Mouse (Mus musculus): ENCODE results near the gene Myh8. TPM values are rescaled to one million over a fixed set of nuclear protein-coding genes. Genes with fewer than 3 reads are reported as not detected.
A peak's percentile ranks its signal among the peaks of the same experiment; 100 is the strongest.

The Myh8 gene
- 21.7 and 39.3 TPM in 2 replicates for polyA plus RNA-seq (2012; rRNA removed)
- 49.0 and 74.2 TPM in 2 replicates for polyA plus RNA-seq (2014; fragmentation: Nextera tagmentation; extraction: Ambion mirVana)

DNA sequence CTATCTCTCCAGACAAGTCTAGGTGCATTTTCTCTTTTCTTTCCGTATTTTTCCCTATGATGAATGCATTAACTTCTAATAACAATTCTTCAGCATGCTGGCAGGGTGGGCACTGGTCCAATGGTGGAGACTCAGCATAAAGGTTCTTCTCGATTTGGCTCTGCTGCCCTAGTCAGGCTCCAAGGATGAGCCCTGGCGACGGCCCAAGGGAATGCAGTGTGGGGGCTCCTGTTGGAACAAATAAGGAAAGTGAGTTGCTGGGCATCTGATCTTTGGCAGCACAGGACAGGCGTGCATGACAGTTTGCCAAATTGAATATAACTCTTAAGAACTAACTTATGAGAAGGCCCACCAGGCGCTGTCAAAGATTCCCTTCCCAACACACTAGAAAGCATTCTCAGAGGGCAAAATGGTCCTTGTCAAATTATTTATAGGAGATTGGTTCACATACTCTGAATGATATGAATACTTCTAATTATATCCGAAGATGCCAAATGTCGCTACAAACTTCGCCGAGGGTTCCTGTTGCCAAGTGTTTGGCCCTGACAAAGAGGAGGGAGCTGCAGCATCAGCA is at the start of gene Myh8:
TSS of gene Myh8 (plus strand) at position 524 of the 574 bp plus-strand sequence.
- Histone ChIP-seq H3K27me3 (ENCODE audit: control insufficient read depth, insufficient read depth, low read length) (no peaks in the 10 kb centered on the region), H3K4me2 (replicated peaks; ENCODE audit: low read depth, low read length, severe bottlenecking) (no peak within 1 kb of the TSS), H3K4me3 (replicated peaks; ENCODE audit: low read length) (no peak within 1 kb of the TSS; the same call in 1 of the 2 replicates), H3K9me3 (ENCODE audit: control insufficient read depth, low read length) (no peaks in the 10 kb centered on the region), H3K4me1 (ENCODE audit: control insufficient read depth, insufficient read depth, low read length) (no peaks in the 10 kb centered on the region), H3K9ac (ENCODE audit: low read depth, low read length, severe bottlenecking) (no peak within 1 kb of the TSS), H3K36me3 (ENCODE audit: control insufficient read depth, insufficient read depth, low read length) (no peaks in the 10 kb centered on the region), H3K27ac (replicated peaks; ENCODE audit: low read depth, low read length) (no peak within 1 kb of the TSS)
- no peak for TF ChIP-seq POLR2A (IDR thresholded peaks at IDR 0.05; ENCODE audit: borderline replicate concordance, extremely low read depth, insufficient read depth, insufficient read length)
- ATAC-seq (ENCODE audit: low FRiP score, low read depth) (no peak; the same call in 1 of the 2 replicates), DNase-seq (ENCODE audit: low spot score) (no peak)
- 79% methylated on average over 10 of the region's 10 CpGs for WGBS

DNA sequence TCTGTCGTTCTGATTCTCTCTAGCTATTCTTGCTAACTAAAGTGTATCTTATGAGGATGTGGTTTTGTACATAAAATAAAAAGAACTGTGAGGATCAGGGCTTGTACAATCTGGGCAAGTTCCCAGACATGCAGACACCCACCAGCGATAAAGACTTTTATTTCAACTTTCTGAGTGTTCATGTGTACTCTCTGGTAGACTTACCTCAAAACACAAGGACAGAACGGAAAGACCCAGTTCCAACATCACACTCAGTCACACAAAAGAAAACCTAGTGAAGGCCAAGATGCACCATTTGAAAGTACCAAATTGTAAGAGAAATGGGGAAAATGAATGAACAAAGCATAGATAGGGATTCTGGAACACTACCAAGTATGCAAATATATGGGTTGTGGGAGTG is 48.2 kb upstream of the Myh8 start:
- no peak overlapping the region for H3K4me2 ChIP-seq (replicated peaks; ENCODE audit: low read depth, low read length, severe bottlenecking)
- no peak for TF ChIP-seq POLR2A (IDR thresholded peaks at IDR 0.05; ENCODE audit: borderline replicate concordance, extremely low read depth, insufficient read depth, insufficient read length)
- H3K27me3 ChIP-seq (ENCODE audit: control insufficient read depth, insufficient read depth, low read length): no peaks in the 10 kb centered on the region
- H3K36me3 ChIP-seq (ENCODE audit: control insufficient read depth, insufficient read depth, low read length): no peaks in the 10 kb centered on the region
- no peak overlapping the region for H3K9ac ChIP-seq (ENCODE audit: low read depth, low read length, severe bottlenecking)
- H3K4me3 ChIP-seq (replicated peaks; ENCODE audit: low read length): no peak overlapping the region
- no peak for ATAC-seq (ENCODE audit: low FRiP score, low read depth)
- H3K27ac ChIP-seq (replicated peaks; ENCODE audit: low read depth, low read length): no peak overlapping the region
- 74% methylated on average over 3 of the region's 3 CpGs for WGBS
- no peaks in the 10 kb centered on the region for H3K4me1 ChIP-seq (ENCODE audit: control insufficient read depth, insufficient read depth, low read length)
- DNase-seq (ENCODE audit: low spot score): no peak
- H3K9me3 ChIP-seq (ENCODE audit: control insufficient read depth, low read length): no peaks in the 10 kb centered on the region

DNA sequence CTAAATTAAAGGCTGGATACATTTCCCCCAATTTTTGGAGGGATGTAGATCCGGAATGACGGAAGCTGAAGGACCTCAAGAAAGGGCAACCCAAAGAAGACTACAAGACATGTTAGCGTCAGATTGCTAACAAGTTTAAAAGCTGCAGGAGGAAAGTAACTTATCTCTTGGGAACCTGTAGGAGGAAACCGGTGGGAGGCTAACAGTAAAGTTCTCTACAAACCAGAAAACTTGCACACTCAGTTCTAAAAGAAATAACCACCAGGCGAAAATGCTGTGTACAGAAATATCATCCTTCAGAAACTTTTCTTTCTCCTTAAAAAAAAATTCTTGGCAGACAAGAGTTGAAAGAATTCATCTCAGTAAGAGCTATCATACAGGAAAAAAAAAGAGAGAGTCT is 47.8 kb upstream of the Myh8 start:
- TF ChIP-seq POLR2A (IDR thresholded peaks at IDR 0.05; ENCODE audit: borderline replicate concordance, extremely low read depth, insufficient read depth, insufficient read length): no peak
- no peak overlapping the region for H3K4me2 ChIP-seq (replicated peaks; ENCODE audit: low read depth, low read length, severe bottlenecking)
- no peak overlapping the region for H3K27ac ChIP-seq (replicated peaks; ENCODE audit: low read depth, low read length)
- no peak for DNase-seq (ENCODE audit: low spot score)
- H3K4me1 ChIP-seq (ENCODE audit: control insufficient read depth, insufficient read depth, low read length): no peaks in the 10 kb centered on the region
- no peak overlapping the region for H3K9ac ChIP-seq (ENCODE audit: low read depth, low read length, severe bottlenecking)
- no peaks in the 10 kb centered on the region for H3K36me3 ChIP-seq (ENCODE audit: control insufficient read depth, insufficient read depth, low read length)
- H3K4me3 ChIP-seq (replicated peaks; ENCODE audit: low read length): no peak overlapping the region
- no peaks in the 10 kb centered on the region for H3K9me3 ChIP-seq (ENCODE audit: control insufficient read depth, low read length)
- WGBS: 74% methylated on average over 5 of the region's 5 CpGs
- no peak for ATAC-seq (ENCODE audit: low FRiP score, low read depth)
- no peaks in the 10 kb centered on the region for H3K27me3 ChIP-seq (ENCODE audit: control insufficient read depth, insufficient read depth, low read length)

DNA sequence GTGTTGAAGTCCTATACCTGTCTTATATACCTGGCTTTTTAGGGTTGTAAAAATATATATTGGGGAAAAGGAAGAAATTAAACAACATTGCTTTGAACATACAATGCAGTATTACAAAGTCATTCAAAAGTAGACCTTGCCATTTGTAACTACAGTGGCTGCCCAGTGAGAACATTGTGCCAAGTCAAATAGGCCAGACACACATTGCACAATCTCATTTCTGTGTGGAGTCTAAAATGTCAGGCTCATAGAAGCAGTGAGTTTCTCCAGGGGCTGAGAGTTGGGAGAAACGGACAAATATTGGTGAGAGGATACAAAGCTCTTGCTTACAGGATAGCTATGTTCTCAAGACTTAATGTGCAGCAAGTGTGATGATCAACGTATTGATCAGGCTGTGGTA is 47.0 kb upstream of the Myh8 start:
- DNase-seq (ENCODE audit: low spot score): no peak
- WGBS: 84% methylated on average over 2 of the region's 2 CpGs
- no peak for TF ChIP-seq POLR2A (IDR thresholded peaks at IDR 0.05; ENCODE audit: borderline replicate concordance, extremely low read depth, insufficient read depth, insufficient read length)

GRCm38 (mm10) chr11:67235639-67236358 is 41.1 kb upstream of the Myh8 start:
- Histone ChIP-seq H3K36me3 (ENCODE audit: control insufficient read depth, insufficient read depth, low read length) (no peaks in the 10 kb centered on the region), H3K9me3 (ENCODE audit: control insufficient read depth, low read length) (no peaks in the 10 kb centered on the region), H3K27me3 (ENCODE audit: control insufficient read depth, insufficient read depth, low read length) (no peaks in the 10 kb centered on the region), H3K4me3 (replicated peaks; ENCODE audit: low read length) (no peak overlapping the region), H3K9ac (ENCODE audit: low read depth, low read length, severe bottlenecking) (no peak overlapping the region), H3K4me2 (replicated peaks; ENCODE audit: low read depth, low read length, severe bottlenecking) (no peak overlapping the region), H3K4me1 (ENCODE audit: control insufficient read depth, insufficient read depth, low read length) (no peaks in the 10 kb centered on the region), H3K27ac (replicated peaks; ENCODE audit: low read depth, low read length) (no peak overlapping the region)
- ATAC-seq (ENCODE audit: low FRiP score, low read depth): no peak
- TF ChIP-seq POLR2A (IDR thresholded peaks at IDR 0.05; ENCODE audit: borderline replicate concordance, extremely low read depth, insufficient read depth, insufficient read length): no peak
- WGBS: 52% methylated on average over 5 of the region's 5 CpGs
- peak; percentile 76 for DNase-seq (ENCODE audit: low spot score)

More for the DNA sequence above, 47.0 kb upstream of the Myh8 start:
- H3K4me3 ChIP-seq (replicated peaks; ENCODE audit: low read length): no peak overlapping the region
- H3K27ac ChIP-seq (replicated peaks; ENCODE audit: low read depth, low read length): no peak overlapping the region
- H3K4me2 ChIP-seq (replicated peaks; ENCODE audit: low read depth, low read length, severe bottlenecking): no peak overlapping the region
- ATAC-seq (ENCODE audit: low FRiP score, low read depth): no peak
- no peaks in the 10 kb centered on the region for H3K4me1 ChIP-seq (ENCODE audit: control insufficient read depth, insufficient read depth, low read length)
- H3K36me3 ChIP-seq (ENCODE audit: control insufficient read depth, insufficient read depth, low read length): no peaks in the 10 kb centered on the region
- H3K9ac ChIP-seq (ENCODE audit: low read depth, low read length, severe bottlenecking): no peak overlapping the region
- no peaks in the 10 kb centered on the region for H3K27me3 ChIP-seq (ENCODE audit: control insufficient read depth, insufficient read depth, low read length)
- H3K9me3 ChIP-seq (ENCODE audit: control insufficient read depth, low read length): no peaks in the 10 kb centered on the region

All from limb, embryonic 14.5 days (tissue).